Mouse (Mus musculus) forebrain, embryonic 12.5 days (tissue): ENCODE measurements around the gene P4hb. TPM values are rescaled to one million over a fixed set of nuclear protein-coding genes. Genes with fewer than 3 reads are reported as not detected.

Experiments used
- ATAC-seq: fragments of 200-750 bp; cut with Nextera tagmentation; 2 replicates; pipeline ENCODE4 v1.8.0; 2017; ENCODE audit warnings: moderate TSS enrichment; ENCODE audit not compliant: low FRiP score
- H3K27ac ChIP-seq: fragments of 300-500 bp; sonication (generic); 2 replicates; pipeline ENCODE4 v1.5.1; 2016; ENCODE audit warnings: mild to moderate bottlenecking
- H3K27me3 ChIP-seq: fragments of 300-500 bp; sonication (generic); 2 replicates; pipeline ENCODE4 v1.6.1; 2016; ENCODE audit warnings: mild to moderate bottlenecking
- H3K36me3 ChIP-seq: fragments of 300-500 bp; sonication (generic); replicated peaks from 2 replicates; pipeline ENCODE4 v1.6.1; 2016; ENCODE audit warnings: mild to moderate bottlenecking
- H3K4me1 ChIP-seq: fragments of 300-500 bp; sonication (generic); 2 replicates; pipeline ENCODE4 v1.6.1; 2016
- H3K4me2 ChIP-seq: fragments of 300-500 bp; sonication (generic); 2 replicates; pipeline ENCODE4 v1.6.1; 2016; ENCODE audit warnings: mild to moderate bottlenecking, moderate library complexity
- H3K4me3 ChIP-seq: fragments of 300-500 bp; sonication (generic); replicated peaks from 2 replicates; pipeline ENCODE4 v1.5.1; 2016; ENCODE audit warnings: mild to moderate bottlenecking
- H3K9ac ChIP-seq: fragments of 300-500 bp; sonication (generic); 2 replicates; pipeline ENCODE4 v1.6.1; 2016; ENCODE audit warnings: mild to moderate bottlenecking
- H3K9me3 ChIP-seq: fragments of 300-500 bp; sonication (generic); 2 replicates; pipeline ENCODE4 v1.6.1; 2016
- WGBS: fragments of 180-500 bp; shearing (Covaris S2); methylation state at CpG from one replicate; pipeline ENCODE4 v1.1.7; 2016; 5-methylcytosine and 5-hydroxymethylcytosine counted together
- polyA plus RNA-seq: library from polyadenylated mRNA; unstranded; fragments of >200 nt; fragmentation: Nextera tagmentation; extraction: Ambion mirVana; gene quantifications from 2 replicates; pipeline ENCODE4 v1.2.1, GENCODE M21; 2016

Gene P4hb
- polyA plus RNA-seq, 1 experiment from 2014 or later, result 362 TPM

- WGBS, result 81% methylated on average over 9 of the region's 9 CpGs
- H3K9ac ChIP-seq, result no peak overlapping the region
- peaks cover 9% of the 10 kb centered on the region for H3K4me1 ChIP-seq
- no peaks in the 10 kb centered on the region for H3K9me3 ChIP-seq
- peaks cover 23% of the 10 kb centered on the region for H3K27me3 ChIP-seq
- H3K4me3 ChIP-seq, result no peak overlapping the region
- H3K36me3 ChIP-seq, result peaks cover 75% of the 10 kb centered on the region
- H3K4me2 ChIP-seq, result no peak overlapping the region
- H3K27ac ChIP-seq, result no peak overlapping the region
- no peak for ATAC-seq
These were observed 37.5 kb upstream of the P4hb start for GRCm38 (mm10) chr11:120610477-120611046.

GRCm38 (mm10) chr11:120609250-120609649 lies 36.2 kb upstream of the P4hb start:
- Histone ChIP-seq H3K27me3 (peaks cover 23% of the 10 kb centered on the region), H3K4me1 (peaks cover 9% of the 10 kb centered on the region), H3K36me3 (peaks cover 78% of the 10 kb centered on the region), H3K9ac (no peak overlapping the region), H3K9me3 (no peaks in the 10 kb centered on the region), H3K4me2 (no peak overlapping the region), H3K4me3 (no peak overlapping the region), H3K27ac (no peak overlapping the region)
- no peak for ATAC-seq
- 41% methylated on average over 8 of the region's 8 CpGs for WGBS

- 6% methylated on average over 45 of the region's 45 CpGs for WGBS
- no peak within 1 kb of the TSS for H3K27ac ChIP-seq
- peaks cover 9% of the 10 kb centered on the region for H3K4me1 ChIP-seq
- peak within 1 kb of the TSS; percentile 21 for H3K4me3 ChIP-seq
- H3K27me3 ChIP-seq, result peaks cover 23% of the 10 kb centered on the region
- peaks cover 78% of the 10 kb centered on the region for H3K36me3 ChIP-seq
- H3K9me3 ChIP-seq, result no peaks in the 10 kb centered on the region
- peak within 1 kb of the TSS; percentile 42 for H3K4me2 ChIP-seq
- ATAC-seq, result peak; percentile 21; the same call in 1 of the 2 replicates
- peak within 1 kb of the TSS; percentile 50 for H3K9ac ChIP-seq
These were observed 35.4 kb upstream of the P4hb start, which contains the start of gene Npb for GRCm38 (mm10) chr11:120608241-120609034. TSS of gene Npb (plus strand) at chr11:120608477.

GRCm38 (mm10) chr11:120606764-120607163 lies 33.7 kb upstream of the P4hb start:
- H3K4me2 ChIP-seq, result no peak overlapping the region
- ATAC-seq, result no peak
- peaks cover 78% of the 10 kb centered on the region for H3K36me3 ChIP-seq
- no peaks in the 10 kb centered on the region for H3K9me3 ChIP-seq
- peaks cover 9% of the 10 kb centered on the region for H3K4me1 ChIP-seq
- H3K9ac ChIP-seq, result no peak overlapping the region
- no peak overlapping the region for H3K4me3 ChIP-seq
- H3K27me3 ChIP-seq, result peaks cover 23% of the 10 kb centered on the region
- 81% methylated on average over 4 of the region's 4 CpGs for WGBS
- no peak overlapping the region for H3K27ac ChIP-seq

GRCm38 (mm10) chr11:120605667-120606066 lies 32.6 kb upstream of the P4hb start:
- no peak for ATAC-seq
- no peaks in the 10 kb centered on the region for H3K9me3 ChIP-seq
- peaks cover 72% of the 10 kb centered on the region for H3K36me3 ChIP-seq
- H3K27me3 ChIP-seq, result peaks cover 23% of the 10 kb centered on the region
- H3K27ac ChIP-seq, result no peak overlapping the region
- peaks cover 9% of the 10 kb centered on the region for H3K4me1 ChIP-seq
- H3K9ac ChIP-seq, result no peak overlapping the region
- no peak overlapping the region for H3K4me2 ChIP-seq
- 86% methylated on average over 7 of the region's 7 CpGs for WGBS
- H3K4me3 ChIP-seq, result no peak overlapping the region

GRCm38 (mm10) chr11:120603545-120603944 lies 30.5 kb upstream of the P4hb start:
- Histone ChIP-seq H3K4me1 (peaks cover 15% of the 10 kb centered on the region), H3K36me3 (peaks cover 67% of the 10 kb centered on the region), H3K4me2 (no peak overlapping the region), H3K27me3 (peaks cover 10% of the 10 kb centered on the region), H3K4me3 (no peak overlapping the region), H3K27ac (no peak overlapping the region), H3K9ac (no peak overlapping the region), H3K9me3 (no peaks in the 10 kb centered on the region)
- no peak for ATAC-seq
- 85% methylated on average over 2 of the region's 2 CpGs for whole genome bisulfite sequencing

GRCm38 (mm10) chr11:120600716-120601115 lies 27.7 kb upstream of the P4hb start:
- ATAC-seq, result no peak
- Histone ChIP-seq H3K4me1 (peaks cover 27% of the 10 kb centered on the region), H3K4me2 (no peak overlapping the region), H3K9me3 (no peaks in the 10 kb centered on the region), H3K4me3 (no peak overlapping the region), H3K36me3 (peaks cover 65% of the 10 kb centered on the region), H3K27me3 (no peaks in the 10 kb centered on the region), H3K9ac (no peak overlapping the region), H3K27ac (no peak overlapping the region)
- 94% methylated on average over 3 of the region's 3 CpGs for WGBS

GRCm38 (mm10) chr11:120598990-120599549 lies 26.0 kb upstream of the P4hb start:
- H3K27ac ChIP-seq, result peak overlapping the region; percentile 90
- H3K36me3 ChIP-seq, result peaks cover 63% of the 10 kb centered on the region
- peak overlapping the region; percentile 100 for H3K9ac ChIP-seq
- H3K4me3 ChIP-seq, result peak overlapping the region; percentile 100
- ATAC-seq, result no peak
- 51% methylated on average over 17 of the region's 17 CpGs for WGBS
- H3K27me3 ChIP-seq, result no peaks in the 10 kb centered on the region
- H3K4me2 ChIP-seq, result peak overlapping the region; percentile 97
- H3K9me3 ChIP-seq, result no peaks in the 10 kb centered on the region
- peaks cover 32% of the 10 kb centered on the region for H3K4me1 ChIP-seq

GRCm38 (mm10) chr11:120598283-120598989 lies 25.4 kb upstream of the P4hb start, which contains the start of the genes Alyref and Anapc11:
TSS of gene Alyref (minus strand) at chr11:120598365.
TSS of gene Anapc11 (plus strand) at chr11:120598421.
- H3K27ac ChIP-seq, result peak within 1 kb of the TSS; percentile 90
- peaks cover 32% of the 10 kb centered on the region for H3K4me1 ChIP-seq
- under 1% methylated on average over 86 of the region's 88 CpGs for WGBS
- peak; percentile 98 for ATAC-seq
- peak within 1 kb of the TSS; percentile 100 for H3K4me3 ChIP-seq
- H3K27me3 ChIP-seq, result no peaks in the 10 kb centered on the region
- H3K9me3 ChIP-seq, result no peaks in the 10 kb centered on the region
- H3K4me2 ChIP-seq, result peak within 1 kb of the TSS; percentile 97
- peaks cover 63% of the 10 kb centered on the region for H3K36me3 ChIP-seq
- H3K9ac ChIP-seq, result peak within 1 kb of the TSS; percentile 100

GRCm38 (mm10) chr11:120597240-120598235 lies 24.5 kb upstream of the P4hb start:
- Histone ChIP-seq H3K36me3 (peaks cover 63% of the 10 kb centered on the region), H3K9me3 (no peaks in the 10 kb centered on the region), H3K4me2 (peak overlapping the region; percentile 97), H3K27me3 (no peaks in the 10 kb centered on the region), H3K9ac (peak overlapping the region; percentile 100), H3K4me3 (peak overlapping the region; percentile 100), H3K4me1 (peaks cover 32% of the 10 kb centered on the region), H3K27ac (peak overlapping the region; percentile 90)
- 5% methylated on average over 92 of the region's 99 CpGs for WGBS
- no peak for ATAC-seq

GRCm38 (mm10) chr11:120588531-120588930 lies 15.5 kb upstream of the P4hb start:
- Histone ChIP-seq H3K4me1 (no peaks in the 10 kb centered on the region), H3K9ac (no peak overlapping the region), H3K4me3 (no peak overlapping the region), H3K27me3 (no peaks in the 10 kb centered on the region), H3K4me2 (no peak overlapping the region), H3K36me3 (peaks cover 97% of the 10 kb centered on the region), H3K9me3 (0 out of 2 replicates have a peak, but pooled peaks cover 4% of the 10 kb centered on the region), H3K27ac (no peak overlapping the region)
- no peak for ATAC-seq
- WGBS, result 96% methylated on average over 6 of the region's 6 CpGs
